Mouse (Mus musculus) ES-E14 (cell line): ENCODE data around the gene Irf1. TPM values are rescaled to one million over a fixed set of nuclear protein-coding genes. Genes with fewer than 3 reads are reported as not detected.

Experiments
- DNase-seq: peaks from one replicate; pipeline ENCODE4 v3.0.0-alpha.2; 2013; ENCODE audit warnings: low read depth, low spot score
- H3K27ac ChIP-seq: 2 replicates; pipeline ENCODE4 v1.5.1; 2012; ENCODE audit warnings: low read depth, mild to moderate bottlenecking, low read length, moderate library complexity, mixed read lengths; ENCODE audit not compliant: poor library complexity, insufficient read depth, severe bottlenecking
- H3K36me3 ChIP-seq: 2 replicates; pipeline ENCODE4 v1.6.1; 2012; ENCODE audit warnings: mild to moderate bottlenecking, low read length, moderate library complexity, mixed read lengths; ENCODE audit not compliant: control insufficient read depth, poor library complexity, insufficient read depth, severe bottlenecking
- H3K4me1 ChIP-seq, 2 experiments: fragments of 150-350 bp in 1 of 2; sonication (generic) in 1 of 2; 2 replicates each; pipeline ENCODE4 v1.6.1; 2012; ENCODE audit warnings: low read length in 2 of 2, mild to moderate bottlenecking in 1 of 2, mixed read lengths in 1 of 2; ENCODE audit not compliant: control insufficient read depth in 2 of 2, insufficient read depth in 2 of 2, poor library complexity in 1 of 2
- H3K4me3 ChIP-seq, 2 experiments: fragments of 150-350 bp in 1 of 2; sonication (generic) in 1 of 2; 2 replicates each; pipeline ENCODE4 v1.5.1; 2012; ENCODE audit warnings: low read length in 2 of 2, low read depth in 1 of 2, mild to moderate bottlenecking in 1 of 2, mixed read lengths in 1 of 2; ENCODE audit not compliant: insufficient read depth in 1 of 2, poor library complexity in 1 of 2, severe bottlenecking in 1 of 2
- H3K9ac ChIP-seq: 2 replicates; pipeline ENCODE4 v1.6.1; 2012; ENCODE audit warnings: low read depth, mild to moderate bottlenecking, low read length, mixed read lengths; ENCODE audit not compliant: poor library complexity, insufficient read depth, severe bottlenecking
- H3K9me3 ChIP-seq: fragments of 150-350 bp; sonication (generic); 2 replicates; pipeline ENCODE4 v1.6.1; 2012; ENCODE audit warnings: low read depth, mild to moderate bottlenecking, low read length; ENCODE audit not compliant: control insufficient read depth, insufficient read depth
- CHD2 ChIP-seq: IDR thresholded peaks from 2 replicates; pipeline ENCODE4 v1.6.1; 2014; ENCODE audit warnings: mild to moderate bottlenecking, low read depth, low read length, inconsistent platforms
- HCFC1 ChIP-seq: IDR thresholded peaks from 2 replicates; pipeline ENCODE4 v1.6.1; 2012; ENCODE audit warnings: low read length, inconsistent platforms, borderline replicate concordance; ENCODE audit not compliant: insufficient read depth
- MAFK ChIP-seq: IDR thresholded peaks from 2 replicates; pipeline ENCODE4 v1.6.1; 2014; ENCODE audit warnings: mild to moderate bottlenecking, low read depth, low read length, inconsistent platforms; ENCODE audit not compliant: insufficient read depth
- ZC3H11A ChIP-seq: IDR thresholded peaks from 2 replicates; pipeline ENCODE4 v1.6.1; 2012; ENCODE audit warnings: low read depth, mild to moderate bottlenecking, inconsistent platforms, low read length, borderline replicate concordance
- ZNF384 ChIP-seq: IDR thresholded peaks from 2 replicates; pipeline ENCODE4 v1.6.1; 2012; ENCODE audit warnings: low read depth, low read length, inconsistent platforms
- in situ Hi-C, 2 experiments: fragments of 600-800 bp; cut with MboI; formaldehyde crosslinking; loops; one replicate each; pipeline ENCODE4 v1.15.1; 2025; ENCODE audit warnings: low sequenced_read_pairs in 2 of 2, inconsistent platforms in 1 of 2; ENCODE audit not compliant: unreplicated experiment in 2 of 2
- total RNA-seq: library from RNA; depleted of rRNA; stranded (reverse); fragments of 300-350 nt; gene quantifications from 2 replicates; pipeline ENCODE4 v1.2.3, GENCODE M21; 2012

The Irf1 gene
- total RNA-seq, 1 experiment = 28.0 TPM

GRCm38 (mm10) chr11:53774659-53775255, 4.9 kb downstream of the Irf1 start:
- no peaks in the 10 kb centered on the region for H3K9me3 ChIP-seq
- H3K4me3 ChIP-seq = no peak overlapping the region
- no peak overlapping the region for H3K9ac ChIP-seq
- no peak for DNase-seq
- no peak overlapping the region for H3K27ac ChIP-seq
- in situ Hi-C loops = no loop called here
- no peak for TF ChIP-seq ZNF384
- TF ChIP-seq ZC3H11A = no peak
- no peak for TF ChIP-seq MAFK
- TF ChIP-seq HCFC1 = no peak
- no peak for TF ChIP-seq CHD2
- H3K36me3 ChIP-seq = peaks cover 67% of the 10 kb centered on the region
- H3K4me1 ChIP-seq = peaks cover 0 to 31% of the 10 kb centered on the region in 2 experiments; a peak in 1 of 4 replicates

- peaks cover 52% of the 10 kb centered on the region for H3K36me3 ChIP-seq
- H3K9me3 ChIP-seq = no peaks in the 10 kb centered on the region
- DNase-seq = no peak
- H3K27ac ChIP-seq = no peak overlapping the region
- TF ChIP-seq CHD2 (no peak), ZC3H11A (no peak)
- no peak overlapping the region for H3K9ac ChIP-seq
- no peak overlapping the region for H3K4me3 ChIP-seq
- peaks cover 3 to 35% of the 10 kb centered on the region in 2 experiments; a peak in 3 of 4 replicates for H3K4me1 ChIP-seq
- in situ Hi-C loops = no loop called here
Measured at GRCm38 (mm10) chr11:53777736-53778135, 7.9 kb downstream of the Irf1 start.

GRCm38 (mm10) chr11:53778455-53778854, 8.6 kb downstream of the Irf1 start:
- Histone ChIP-seq H3K4me1 (peaks cover 3 to 37% of the 10 kb centered on the region in 2 experiments; a peak in 3 of 4 replicates), H3K36me3 (peaks cover 47% of the 10 kb centered on the region), H3K4me3 (no peak overlapping the region), H3K9ac (no peak overlapping the region), H3K9me3 (no peaks in the 10 kb centered on the region), H3K27ac (no peak overlapping the region)
- in situ Hi-C loops = no loop called here
- no peak for DNase-seq
- TF ChIP-seq MAFK (no peak), HCFC1 (no peak), CHD2 (no peak), ZC3H11A (no peak), ZNF384 (no peak)

GRCm38 (mm10) chr11:53779808-53780207, 10.0 kb downstream of the Irf1 start:
- Histone ChIP-seq H3K4me3 (no peak overlapping the region), H3K9ac (no peak overlapping the region), H3K27ac (no peak overlapping the region), H3K9me3 (no peaks in the 10 kb centered on the region), H3K36me3 (peaks cover 33% of the 10 kb centered on the region), H3K4me1 (peaks cover 7 to 39% of the 10 kb centered on the region in 2 experiments)
- in situ Hi-C loops = no loop called here
- no peak for TF ChIP-seq ZNF384
- 0 out of 2 replicates have a peak, but pooled peaks have one; percentile 9 for TF ChIP-seq MAFK
- DNase-seq = no peak

GRCm38 (mm10) chr11:53780262-53780661, 10.4 kb downstream of the Irf1 start:
- Histone ChIP-seq H3K4me3 (no peak overlapping the region), H3K9ac (no peak overlapping the region), H3K4me1 (peaks cover 7 to 37% of the 10 kb centered on the region in 2 experiments), H3K36me3 (peaks cover 30% of the 10 kb centered on the region), H3K9me3 (no peaks in the 10 kb centered on the region), H3K27ac (no peak overlapping the region)
- in situ Hi-C loops = no loop called here
- TF ChIP-seq HCFC1 (no peak), ZNF384 (no peak), ZC3H11A (no peak), MAFK (no peak)
- DNase-seq = no peak
